Mouse (Mus musculus) urinary bladder, postnatal 4 days (tissue): Measurements from ENCODE around the gene Kcnb1.

Experiments used
- DNase-seq, 2 experiments: peaks; one replicate each; pipeline ENCODE4 v3.0.0; 2021 to 2022; ENCODE audit warnings: low spot score in 2 of 2

Kcnb1 gene

DNA sequence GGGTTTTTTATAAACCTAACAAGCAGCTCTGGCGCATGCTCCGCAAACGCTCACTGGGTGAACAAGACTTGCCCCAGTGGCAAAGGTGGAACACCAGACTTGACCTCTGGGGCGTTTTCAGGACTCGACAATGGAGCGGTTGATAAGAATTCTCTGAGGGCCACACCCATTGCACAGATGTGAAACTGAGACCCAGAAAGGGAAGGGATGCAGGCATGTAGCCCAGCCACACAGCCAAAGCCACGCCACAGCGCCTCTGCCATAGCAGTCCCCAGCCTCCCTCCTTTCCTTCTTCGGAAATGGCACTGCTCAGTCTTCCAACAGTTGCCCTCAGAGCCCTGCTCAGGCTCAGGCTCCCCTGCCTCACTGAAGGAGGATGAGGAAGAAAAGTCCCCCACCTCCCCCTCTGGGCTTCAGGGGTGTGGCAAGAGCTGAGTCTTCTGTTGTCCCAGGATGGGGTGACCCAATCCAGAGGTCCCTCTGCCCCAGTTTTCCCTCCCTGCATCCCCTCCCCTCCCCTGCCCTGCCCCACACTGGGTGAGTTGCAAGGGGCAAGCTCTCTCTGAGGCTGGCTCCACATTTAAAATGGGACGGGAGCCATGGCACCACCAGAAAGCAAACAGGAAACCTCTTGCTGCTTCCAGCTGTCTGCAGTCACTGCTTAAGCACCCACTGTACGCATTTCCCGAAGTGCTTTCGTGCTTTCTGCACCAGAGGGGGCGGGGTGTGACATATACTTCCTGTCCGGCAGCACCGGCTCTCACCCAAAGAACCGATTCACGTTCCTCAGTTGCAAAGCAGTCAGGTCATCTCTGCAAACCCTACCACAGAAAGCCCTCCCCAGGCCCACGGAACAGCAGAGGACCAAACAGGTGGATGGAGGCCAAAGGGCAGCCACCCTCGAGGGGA lies 61.0 kb downstream of the Kcnb1 start:
- peak in 1 of 2 experiments; percentile 45 for DNase-seq

DNA sequence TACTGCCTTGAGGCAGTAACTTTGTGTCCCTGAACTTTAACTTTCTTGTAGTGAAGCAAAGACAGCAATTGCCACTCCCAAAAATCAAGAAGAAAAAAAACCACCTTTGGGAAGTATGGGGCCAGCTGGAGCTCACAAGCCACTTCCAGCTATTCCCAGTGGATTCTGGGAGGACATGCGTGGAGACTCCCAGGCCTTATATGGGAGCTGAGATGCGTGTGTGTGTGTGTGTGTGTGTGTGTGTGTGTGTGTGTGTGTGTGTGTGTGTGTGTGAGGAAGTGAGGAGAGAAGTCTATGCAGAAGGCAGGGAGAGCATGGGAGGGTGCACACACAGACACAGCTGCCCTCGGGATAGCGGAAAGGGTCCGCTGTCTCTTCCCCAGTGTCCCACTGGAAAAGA lies 62.6 kb downstream of the Kcnb1 start:
- DNase-seq, result peak in 1 of 2 experiments; percentile 43

DNA sequence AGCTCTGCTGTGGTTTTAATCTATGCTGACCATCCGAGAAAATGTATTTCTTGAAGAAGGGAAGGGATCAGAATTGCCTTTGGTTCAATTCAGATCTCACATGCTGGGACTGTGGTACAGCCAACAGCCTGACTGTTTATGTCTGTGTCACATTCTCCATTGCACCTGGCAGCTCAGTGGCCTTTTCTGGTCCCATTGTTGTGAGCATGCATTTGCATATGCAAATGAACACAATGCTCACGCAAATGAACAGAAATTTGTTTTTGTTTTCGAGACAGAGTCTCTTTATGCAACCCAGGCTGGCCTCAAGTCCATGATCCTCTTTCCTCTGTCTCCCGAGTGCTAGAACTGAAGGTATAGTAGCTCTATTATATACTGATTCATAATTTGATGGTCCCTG lies 64.2 kb downstream of the Kcnb1 start:
- no peak for DNase-seq

DNA sequence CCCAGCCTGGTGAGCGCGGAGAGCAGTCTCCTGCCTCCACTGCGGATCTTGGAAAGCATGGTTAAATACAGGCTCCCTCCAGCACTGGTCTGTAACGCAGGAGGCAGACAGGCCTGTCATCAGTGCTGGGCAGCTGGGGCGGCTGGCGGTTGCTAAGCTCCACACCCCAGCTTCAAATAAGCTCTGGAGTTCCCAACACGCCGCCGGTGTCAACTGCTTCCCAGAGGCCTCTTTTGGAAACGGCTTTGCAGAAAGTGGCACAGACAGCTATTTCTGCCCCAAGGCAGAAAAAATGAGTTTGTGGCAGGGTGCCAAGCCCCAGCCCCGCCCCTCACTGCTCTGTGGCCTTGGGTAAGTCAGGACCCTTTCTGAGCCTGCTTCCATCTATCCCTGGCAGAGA lies 66.0 kb downstream of the Kcnb1 start:
- DNase-seq, result peak in 1 of 2 experiments; percentile 29

DNA sequence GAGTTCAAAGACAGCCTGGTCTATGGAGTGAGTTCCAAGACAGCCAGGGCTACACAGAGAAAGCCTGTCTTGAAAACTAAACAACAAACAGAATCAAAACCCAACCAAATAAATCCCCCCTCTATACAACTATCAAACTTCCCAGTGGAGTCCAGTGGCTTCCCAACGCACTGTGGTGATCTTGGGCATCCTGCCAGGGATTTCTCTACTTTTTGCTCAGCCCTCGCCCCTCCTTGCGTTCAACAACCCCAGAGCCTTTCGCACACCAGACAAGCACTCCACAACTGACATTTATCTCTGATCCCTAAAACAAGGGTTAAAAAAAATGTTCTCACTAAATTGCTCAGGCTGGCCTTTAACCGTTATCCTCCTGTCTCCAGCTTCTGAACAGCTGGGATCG lies 67.2 kb downstream of the Kcnb1 start:
- no peak for DNase-seq

DNA sequence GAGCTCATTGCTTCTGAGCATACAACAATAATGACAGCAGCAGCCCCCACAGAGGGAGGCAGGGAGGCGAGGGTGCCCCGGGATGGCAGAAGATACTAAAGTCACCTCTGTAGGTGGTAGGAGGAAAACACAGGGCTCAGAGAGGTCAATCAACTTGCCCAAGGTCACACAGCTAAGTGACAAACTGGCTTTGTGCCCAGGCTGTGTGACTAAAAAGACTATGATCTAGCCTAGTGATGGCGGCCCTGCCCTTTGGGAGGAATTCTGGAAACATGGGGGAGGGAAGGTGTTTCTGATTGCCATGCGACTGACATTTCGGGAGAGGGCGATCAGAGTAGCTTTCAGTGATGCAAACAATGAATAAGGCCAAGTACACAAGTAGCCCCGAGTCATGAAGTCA lies 68.0 kb downstream of the Kcnb1 start:
- no peak for DNase-seq

DNA sequence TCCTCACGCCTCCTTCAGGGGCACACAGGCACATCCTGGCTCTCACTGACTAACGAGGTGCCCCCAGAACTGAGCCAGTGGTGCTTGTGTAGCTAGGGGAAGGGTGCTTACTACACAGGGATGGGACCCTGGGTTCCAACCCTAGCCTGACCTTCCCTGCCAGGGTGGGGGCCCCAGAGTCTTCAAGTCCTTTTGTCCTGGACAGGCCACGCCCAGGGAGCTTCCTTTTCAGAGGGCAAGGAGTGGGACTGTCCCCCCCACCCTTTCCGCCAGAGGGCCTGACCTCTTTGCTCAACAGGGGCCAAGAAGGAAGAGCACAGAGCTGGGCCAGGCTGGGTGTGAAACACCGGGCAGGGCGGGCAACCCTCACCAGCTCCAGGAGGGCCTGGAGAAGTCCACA lies 68.7 kb downstream of the Kcnb1 start:
- no peak for DNase-seq

DNA sequence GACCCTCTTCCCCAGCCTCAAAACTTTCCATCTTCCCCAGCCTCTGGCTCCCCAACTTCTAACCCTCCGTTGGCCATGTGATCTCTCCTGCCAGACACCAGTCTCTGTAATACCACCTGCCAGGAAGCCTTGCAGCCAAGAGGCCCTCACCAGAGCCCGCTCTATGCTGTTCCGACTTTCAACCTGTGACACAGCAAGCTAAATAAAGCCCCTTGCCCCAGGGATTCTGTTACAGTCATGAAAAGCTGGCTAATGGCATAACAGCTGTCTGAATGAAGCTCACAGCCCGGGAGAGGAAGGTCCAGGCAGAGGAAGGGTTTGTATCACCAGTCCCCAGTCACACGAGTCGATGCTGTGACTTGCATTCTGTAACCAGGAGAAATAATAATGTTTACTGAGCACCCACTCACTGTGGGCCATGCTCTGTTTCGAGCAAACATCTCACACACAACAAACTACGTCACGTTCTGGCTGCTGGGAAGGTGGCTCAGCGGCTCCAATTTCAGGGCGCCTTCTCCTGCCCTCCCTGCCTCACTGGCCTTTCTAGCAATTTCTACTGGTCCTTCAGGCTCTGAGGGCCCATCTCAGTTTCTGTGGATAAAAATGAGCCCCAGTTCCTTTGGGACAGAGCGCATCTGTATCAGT lies 69.6 kb downstream of the Kcnb1 start:
- no peak for DNase-seq

DNA sequence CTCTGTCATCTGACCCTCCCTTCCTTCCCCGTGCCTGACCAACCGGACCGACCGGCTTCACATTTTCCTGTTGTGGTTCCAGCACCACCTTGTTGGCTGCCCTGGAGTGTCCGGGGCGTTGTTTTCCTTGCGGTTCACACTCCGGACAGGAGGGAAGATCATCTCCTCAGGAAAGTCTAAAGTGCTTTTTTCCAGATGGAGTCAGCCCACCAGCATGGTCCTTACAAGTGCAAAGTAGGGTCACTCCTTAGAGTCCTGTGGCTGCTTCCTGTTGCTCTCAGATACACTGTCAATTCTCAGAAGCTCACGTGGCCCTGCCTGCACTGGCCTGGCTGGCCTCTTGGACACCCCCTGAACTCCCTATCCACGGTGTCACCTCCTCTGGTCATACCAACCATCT lies 71.9 kb downstream of the Kcnb1 start:
- no peak for DNase-seq

DNA sequence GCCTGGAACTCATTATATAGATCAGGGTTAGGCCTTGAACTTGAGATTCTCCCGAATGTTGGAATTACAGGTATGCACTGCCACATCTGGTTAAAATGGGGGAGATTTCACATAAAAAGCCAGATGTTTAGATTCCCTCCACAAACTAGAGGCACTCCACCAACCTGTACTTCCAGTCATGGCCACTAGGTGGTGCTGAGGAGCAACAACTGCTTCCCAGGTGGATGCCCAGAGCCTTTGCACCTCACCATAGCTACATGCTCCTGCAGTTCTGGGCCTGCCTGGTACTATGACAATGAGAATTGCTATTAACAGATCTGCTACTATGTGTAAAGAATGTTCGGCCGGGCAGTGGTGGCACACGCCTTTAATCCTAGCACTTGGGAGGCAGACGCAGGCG lies 77.2 kb downstream of the Kcnb1 start:
- DNase-seq, result peak; percentile 67 to 90

DNA sequence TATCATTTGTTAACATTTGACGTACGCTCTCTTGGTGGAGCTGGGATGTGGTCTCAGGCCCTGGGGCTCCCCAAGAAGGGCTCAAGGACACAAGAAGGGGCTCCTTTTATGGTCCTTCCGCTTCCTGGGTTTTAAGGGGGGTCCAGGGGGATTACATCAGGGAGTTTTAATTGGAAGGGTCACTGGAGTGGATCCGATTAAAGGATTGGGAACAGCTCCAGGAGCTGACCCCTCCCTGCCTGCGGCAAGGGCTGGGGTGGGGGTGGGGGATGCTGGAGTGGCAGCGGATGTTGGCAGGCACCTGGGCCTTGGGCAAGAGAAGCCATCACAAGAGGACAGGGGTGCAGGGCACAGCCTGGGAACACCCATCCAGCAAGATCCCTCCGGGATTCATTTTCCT lies 77.7 kb downstream of the Kcnb1 start:
- DNase-seq, result no peak

DNA sequence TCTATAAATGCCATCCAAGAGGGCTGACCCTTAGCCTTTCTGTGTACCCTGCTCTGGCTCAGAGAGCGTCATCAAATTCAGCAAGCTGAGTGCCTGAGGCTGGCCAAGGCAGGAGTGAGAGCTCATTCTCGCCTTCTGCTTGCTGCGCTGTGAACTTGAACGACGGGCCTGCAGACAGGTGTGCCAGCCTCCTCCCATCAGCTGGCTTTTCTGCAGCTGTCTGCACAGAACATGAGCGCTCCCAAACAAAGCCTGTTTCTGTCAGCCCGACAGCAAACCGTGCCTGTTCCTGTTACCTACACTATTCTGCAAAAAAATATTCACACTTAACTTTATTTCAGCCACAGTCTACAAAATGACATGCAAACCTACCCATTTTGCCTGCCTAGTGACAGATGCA lies 80.4 kb downstream of the Kcnb1 start:
- DNase-seq, result no peak

DNA sequence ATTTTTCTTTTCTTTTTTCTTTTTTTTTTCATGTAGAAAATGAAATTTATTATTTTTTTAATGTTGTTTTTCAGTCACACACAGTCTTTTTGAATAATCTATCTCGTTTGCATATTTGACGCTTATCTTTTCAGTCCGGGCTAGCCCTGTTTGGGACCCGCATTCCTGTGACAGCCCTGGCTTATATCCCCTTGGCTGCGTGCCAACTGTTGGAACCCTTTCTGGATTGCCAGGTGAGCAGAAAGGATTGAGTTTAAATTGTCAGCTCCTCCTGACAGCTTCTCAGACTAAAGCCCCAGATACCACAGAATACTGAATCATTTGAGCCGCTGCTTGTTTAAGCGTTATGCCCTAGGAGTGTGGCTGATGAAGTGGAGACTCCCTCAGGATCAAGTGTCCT lies 86.4 kb downstream of the Kcnb1 start:
- no peak for DNase-seq

DNA sequence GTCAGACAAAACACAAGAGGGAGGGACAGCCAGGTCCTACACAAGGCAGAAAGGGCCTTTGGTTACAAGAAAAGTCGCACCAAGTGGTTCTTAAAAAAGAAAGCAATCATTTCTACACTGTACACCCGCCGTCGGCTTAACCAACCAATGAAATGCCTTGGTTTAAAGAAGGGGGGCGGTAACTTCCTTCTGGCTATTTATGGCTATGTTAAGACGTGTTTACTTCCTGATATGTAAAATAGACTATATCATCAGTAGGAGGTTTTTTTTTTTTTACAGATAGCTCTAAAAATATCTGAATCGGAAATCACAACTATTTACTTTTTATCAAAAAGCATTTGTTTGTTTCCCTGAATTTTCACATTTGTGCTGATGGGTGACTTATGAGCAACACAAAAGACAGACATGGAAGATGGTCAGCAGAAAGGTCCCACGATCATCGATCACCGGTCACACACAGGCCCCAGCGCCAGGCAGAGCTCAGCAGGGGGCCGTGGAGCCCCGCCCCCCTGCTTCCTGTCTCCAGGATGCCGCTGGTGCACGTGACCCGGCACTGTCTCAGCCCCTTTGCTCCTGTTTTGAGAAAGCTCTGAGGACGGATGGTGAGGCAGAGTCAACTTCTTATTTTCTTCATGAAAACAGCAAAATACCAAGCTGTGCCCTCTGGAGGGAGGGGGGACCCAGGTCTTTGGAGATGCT lies 88.1 kb downstream of the Kcnb1 start:
- no peak for DNase-seq

DNA sequence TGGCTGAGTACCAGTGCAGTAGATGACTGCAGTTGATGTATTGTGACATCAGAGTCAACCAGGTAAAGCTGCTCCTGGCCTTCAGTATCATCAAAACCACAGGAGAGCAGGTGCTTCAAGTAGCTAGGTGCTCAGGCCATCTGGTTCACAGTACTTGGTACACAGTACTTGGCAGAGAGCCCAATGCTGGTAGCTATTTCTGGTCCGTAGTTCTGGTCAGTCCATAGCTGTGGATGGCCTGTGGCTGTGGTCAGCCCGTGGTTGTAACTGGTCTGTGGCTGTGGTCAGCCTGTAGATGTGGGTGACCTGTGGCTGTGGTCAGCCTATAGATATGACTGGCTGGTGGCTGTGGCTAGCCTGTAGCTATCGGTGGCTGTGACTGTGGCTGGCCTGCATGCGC lies 95.3 kb downstream of the Kcnb1 start:
- no peak for DNase-seq

DNA sequence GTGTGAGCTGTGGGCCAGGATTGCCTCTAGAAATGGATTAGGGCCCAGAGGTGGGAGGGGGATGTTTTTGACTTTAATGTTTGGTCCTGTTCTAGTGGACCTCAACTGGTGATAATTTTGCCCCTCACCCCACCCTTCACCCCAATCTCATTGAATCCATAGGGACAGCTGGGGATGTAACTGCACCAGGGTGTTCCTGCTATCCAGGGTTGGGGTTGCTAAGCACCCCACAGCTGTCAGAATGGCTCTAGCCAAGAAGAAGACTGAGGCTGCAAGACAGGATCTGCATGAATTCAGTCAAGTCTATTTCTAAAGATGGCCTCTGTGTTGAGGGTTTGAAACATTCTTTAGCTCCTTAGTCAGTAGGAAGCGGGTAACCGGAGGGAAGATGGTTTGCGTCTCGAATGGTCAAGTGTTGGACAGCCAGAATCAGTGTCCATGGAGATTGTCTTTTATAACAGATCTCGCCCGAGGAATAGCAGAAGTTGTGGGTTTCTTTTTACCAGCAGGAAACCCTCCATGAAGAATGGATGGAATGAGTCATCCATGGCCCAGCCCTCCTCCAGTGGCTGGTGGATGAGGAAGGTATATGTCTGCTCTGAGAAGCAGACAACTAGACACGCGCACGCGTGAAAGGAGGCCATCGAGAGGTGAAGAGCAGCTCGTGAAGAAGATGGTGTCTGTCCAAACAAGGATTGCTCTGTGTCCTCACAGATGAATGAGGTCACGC lies 96.6 kb downstream of the Kcnb1 start:
- DNase-seq, result no peak

DNA sequence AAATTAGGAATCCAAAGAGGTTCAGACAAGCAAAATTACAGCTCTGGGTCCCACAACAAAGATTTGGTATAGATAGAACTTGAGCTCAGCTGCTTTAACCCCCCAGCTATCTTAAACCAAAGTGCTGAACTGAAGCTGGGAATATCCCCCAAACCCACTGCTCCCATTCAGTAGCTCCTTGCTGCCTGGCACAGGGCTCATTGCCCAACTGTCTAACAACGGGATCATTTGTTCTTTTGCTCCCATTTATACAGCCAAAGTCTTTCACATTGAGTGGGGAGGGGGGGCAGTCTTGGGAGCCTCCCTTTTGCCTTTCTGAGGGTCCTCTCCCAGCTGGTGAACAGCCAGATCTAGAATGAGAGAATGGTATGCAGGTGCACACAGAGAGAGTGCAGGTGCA lies 99.7 kb downstream of the Kcnb1 start:
- DNase-seq, result no peak

DNA sequence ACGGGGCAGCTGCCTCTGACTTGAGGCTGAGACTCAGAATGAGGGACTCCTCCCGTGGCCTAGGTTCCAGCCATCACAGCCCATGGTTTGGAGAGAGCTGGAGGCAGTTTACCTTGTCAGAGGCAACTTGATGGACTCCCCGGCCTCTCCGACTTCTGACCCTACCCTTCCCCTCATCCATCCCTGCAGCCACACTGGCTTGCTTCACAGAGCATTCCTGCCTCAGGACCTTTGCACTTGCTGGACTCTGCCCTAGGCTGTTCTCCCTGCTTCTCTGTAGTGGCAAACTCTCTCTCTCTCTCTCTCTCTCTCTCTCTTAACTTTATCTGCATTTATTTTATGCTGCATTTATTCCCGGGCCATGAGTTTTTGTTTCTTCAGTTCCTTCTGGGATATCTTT lies 103.1 kb downstream of the Kcnb1 start:
- no peak for DNase-seq

DNA sequence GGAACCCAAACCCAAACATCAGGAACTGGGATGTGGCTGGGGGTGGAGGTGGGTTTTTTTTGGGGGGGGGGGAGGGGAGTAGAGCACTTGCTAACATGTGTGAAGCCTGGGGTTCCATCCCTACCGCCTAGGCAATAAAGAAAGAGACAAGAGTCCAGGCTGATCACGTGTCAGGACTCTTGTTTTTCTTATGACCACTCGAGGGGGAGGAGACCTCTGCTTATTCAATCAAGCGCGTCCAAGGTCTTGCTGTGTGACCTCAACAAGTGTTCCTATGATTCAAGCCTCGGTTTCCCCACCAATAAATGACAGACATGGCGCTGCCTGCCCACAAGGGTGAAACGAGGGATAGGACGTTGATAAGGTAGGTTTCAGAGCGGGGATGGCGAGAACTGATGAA lies 103.9 kb downstream of the Kcnb1 start:
- no peak for DNase-seq

DNA sequence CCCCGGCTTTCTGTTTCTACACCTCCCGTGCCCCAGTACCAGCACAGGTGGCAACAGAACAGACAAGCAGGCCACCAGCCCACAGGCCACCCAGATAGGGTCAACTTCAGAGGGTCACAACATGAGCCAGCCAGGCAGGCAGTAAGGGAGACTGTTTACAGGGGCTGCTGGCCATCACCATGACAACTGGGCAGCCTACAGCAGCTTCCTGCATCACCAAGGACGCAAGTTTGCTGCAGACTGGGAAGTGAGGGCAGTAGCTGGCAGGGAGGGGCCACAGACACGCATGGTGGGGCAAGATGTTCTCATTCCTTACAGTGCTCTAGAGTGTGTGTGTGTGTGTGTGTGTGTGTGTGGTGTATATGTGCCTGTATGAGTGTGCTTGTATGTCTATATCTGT lies 108.3 kb downstream of the Kcnb1 start:
- DNase-seq, result no peak

DNA sequence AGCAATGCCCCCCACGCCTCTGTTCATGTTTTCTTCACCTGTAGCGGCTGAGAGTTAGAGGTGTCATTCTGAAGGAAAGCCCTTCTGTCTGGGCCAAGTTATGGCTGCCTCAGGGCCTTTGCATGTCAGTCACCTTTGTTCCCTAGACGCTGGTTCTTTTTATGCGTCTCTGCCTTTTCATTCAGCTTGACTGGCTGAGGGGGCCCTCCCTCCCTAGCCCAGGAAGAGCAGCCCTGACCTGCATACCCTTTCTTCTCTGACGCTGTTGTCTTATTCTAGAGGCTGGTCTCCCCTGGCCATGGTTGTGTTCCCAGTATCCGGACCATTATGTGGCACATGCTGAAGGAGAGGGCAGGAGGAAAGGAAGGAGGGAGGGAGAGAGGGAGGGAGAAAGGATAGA lies 108.8 kb downstream of the Kcnb1 start:
- DNase-seq, result no peak

DNA sequence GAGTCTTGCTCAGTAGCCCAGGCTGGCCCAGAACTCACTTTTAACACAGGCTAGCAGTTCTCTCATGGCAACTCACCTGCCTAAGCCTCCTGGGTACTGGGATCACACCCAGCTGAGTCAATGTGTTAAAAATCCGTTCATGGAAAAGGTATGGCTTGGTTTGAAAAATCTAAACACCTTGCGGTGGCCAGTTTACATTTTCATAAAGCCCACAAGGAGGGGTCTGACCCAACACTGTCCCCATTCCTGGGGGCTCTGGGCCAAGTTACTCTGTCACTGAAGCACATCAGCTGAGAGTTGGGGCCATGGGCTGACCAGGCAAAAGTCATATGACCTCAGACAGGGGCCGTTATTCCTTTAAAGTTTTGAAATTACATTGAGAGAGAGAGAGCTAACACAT lies 109.6 kb downstream of the Kcnb1 start:
- DNase-seq, result no peak
